Mouse (Mus musculus) CH12F3 (cell line): ENCODE data around the gene Il13.

Source experiments
- in situ Hi-C: fragments of 300-500 bp; cut with MboI; formaldehyde crosslinking; loops from 2 replicates; pipeline ENCODE4 v1.14.3; 2020; ENCODE audit warnings: low sequenced_read_pairs

The Il13 gene

GRCm38 (mm10) chr11:53634556-53634955 lies at the start of gene Il13:
TSS of gene Il13 (minus strand) at chr11:53634702.
- in situ Hi-C loops: no loop called here

GRCm38 (mm10) chr11:53682994-53683530 lies 48.6 kb upstream of the Il13 start:
- in situ Hi-C loops: no loop called here

DNA sequence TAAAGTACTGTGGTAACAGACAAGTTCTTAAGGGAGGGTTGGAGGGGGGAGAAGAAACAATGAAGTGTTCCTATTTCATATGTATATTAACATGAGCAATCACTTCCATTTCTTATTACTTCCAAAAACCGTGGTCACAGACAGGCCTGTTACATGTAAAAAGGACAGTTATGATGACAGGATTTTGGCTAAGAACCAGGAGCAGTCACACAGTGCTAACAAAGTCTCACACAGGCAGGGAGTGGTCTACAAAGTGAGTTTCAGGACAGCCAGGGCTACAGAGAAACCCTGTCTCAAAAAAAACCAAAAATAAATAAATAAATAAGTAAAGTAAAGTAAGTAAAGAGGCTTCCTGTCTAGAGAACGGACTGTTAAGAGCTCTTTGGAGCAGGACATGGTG lies 47.7 kb upstream of the Il13 start:
- in situ Hi-C loops: no loop called here

DNA sequence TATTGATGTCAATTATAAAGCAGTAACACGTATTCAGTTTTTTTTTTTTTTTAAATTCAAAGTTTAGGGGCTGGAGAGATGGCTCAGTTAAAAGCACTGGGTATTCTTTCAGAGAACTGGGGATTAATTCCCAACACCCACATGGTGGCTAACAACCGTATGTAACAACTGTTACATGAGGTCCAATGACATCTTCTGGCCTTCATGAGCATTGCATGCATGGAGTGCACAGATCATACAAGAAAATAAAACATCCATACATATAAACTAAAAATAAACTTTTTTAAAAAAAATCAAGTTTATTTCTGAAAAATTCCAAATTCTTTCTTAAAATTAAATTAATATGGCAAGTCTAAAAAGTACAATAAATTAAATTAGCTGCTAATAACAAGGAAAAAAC lies 47.2 kb upstream of the Il13 start:
- in situ Hi-C loops: no loop called here

DNA sequence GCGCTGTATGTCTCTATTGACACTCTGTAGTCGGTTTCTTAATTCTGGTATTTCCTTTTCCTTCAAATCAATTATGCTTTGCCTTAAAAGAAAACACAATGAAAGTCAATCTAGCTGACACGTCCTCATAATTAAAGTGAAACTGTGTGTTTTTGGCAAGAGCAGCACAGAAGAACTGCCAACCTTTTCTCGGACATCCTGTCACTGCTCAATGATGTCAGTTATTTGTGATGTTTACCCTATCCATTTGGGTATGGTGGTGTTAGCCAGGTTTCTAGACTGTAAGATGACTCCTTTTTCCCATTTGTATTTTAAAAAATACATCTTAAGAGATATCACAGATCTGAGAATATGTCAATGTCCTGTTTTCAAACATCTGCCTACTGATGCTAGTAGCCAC lies 45.6 kb upstream of the Il13 start:
- in situ Hi-C loops: no loop called here

GRCm38 (mm10) chr11:53671414-53671813 lies 36.9 kb upstream of the Il13 start:
- in situ Hi-C loops: no loop called here

- in situ Hi-C loops: no loop called here
Observed at GRCm38 (mm10) chr11:53664091-53664490, 29.6 kb upstream of the Il13 start.

- in situ Hi-C loops: no loop called here
Observed at GRCm38 (mm10) chr11:53662794-53663674, 28.5 kb upstream of the Il13 start.

- in situ Hi-C loops: no loop called here
Observed at GRCm38 (mm10) chr11:53657828-53658227, 23.3 kb upstream of the Il13 start.

- in situ Hi-C loops: no loop called here
Observed at GRCm38 (mm10) chr11:53657381-53657780, 22.9 kb upstream of the Il13 start.

DNA sequence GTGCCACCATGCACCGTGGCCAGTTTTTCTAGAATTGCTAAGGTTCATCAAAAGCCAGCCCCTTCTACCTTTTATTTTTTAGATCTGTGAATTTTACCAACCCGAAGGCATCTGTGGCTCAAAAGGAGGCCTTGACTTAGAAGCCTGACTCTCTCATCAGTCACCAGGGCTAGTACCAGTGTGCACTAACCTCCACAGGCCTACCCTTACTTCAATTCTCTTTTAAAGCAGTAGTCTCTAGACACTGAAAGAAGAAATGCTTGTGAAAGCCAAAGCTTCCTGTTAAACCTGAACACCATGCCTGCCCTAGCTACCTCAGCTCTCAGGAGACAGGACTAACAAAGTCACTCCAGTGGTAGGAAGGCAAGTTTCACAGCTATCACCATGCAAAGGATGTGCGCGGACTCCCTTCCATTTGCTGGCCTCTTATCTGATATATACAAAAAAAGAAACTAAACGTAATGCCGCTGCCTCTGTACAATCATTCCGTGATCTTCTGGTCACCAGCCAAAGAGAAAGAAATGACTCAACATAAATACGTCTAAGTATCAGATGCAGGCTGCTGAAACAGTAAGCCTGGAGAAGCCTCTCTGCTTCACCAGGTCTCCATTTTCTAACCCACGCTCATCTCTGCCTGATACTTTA lies 22.2 kb upstream of the Il13 start:
- in situ Hi-C loops: no loop called here

GRCm38 (mm10) chr11:53655043-53655442 lies 20.5 kb upstream of the Il13 start:
- in situ Hi-C loops: no loop called here

GRCm38 (mm10) chr11:53652427-53652826 lies 17.9 kb upstream of the Il13 start:
- in situ Hi-C loops: no loop called here

DNA sequence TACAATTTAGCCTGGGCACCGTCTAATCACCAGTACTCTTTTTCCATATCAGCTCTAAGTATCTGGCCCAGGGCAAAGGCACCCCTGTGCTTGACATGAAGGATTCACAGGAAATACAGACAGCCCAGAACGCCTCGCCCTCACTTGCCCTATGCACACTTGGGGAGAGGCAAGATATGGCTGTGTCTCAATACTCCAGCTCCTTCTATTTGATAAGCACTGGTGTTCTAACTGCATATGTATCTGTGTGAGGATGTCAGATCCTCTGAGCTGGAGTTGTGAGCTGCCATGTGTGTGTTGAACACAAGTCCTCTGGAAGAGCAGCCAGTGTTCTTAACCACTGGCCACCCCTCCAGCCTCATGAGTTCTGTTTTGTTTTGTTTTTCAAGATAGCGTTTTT lies 16.9 kb upstream of the Il13 start:
- in situ Hi-C loops: no loop called here

GRCm38 (mm10) chr11:53644017-53644416 lies 9.5 kb upstream of the Il13 start:
- in situ Hi-C loops: no loop called here

GRCm38 (mm10) chr11:53642744-53643279 lies 8.3 kb upstream of the Il13 start:
- in situ Hi-C loops: no loop called here

GRCm38 (mm10) chr11:53637803-53638260 lies 3.3 kb upstream of the Il13 start:
- in situ Hi-C loops: no loop called here

DNA sequence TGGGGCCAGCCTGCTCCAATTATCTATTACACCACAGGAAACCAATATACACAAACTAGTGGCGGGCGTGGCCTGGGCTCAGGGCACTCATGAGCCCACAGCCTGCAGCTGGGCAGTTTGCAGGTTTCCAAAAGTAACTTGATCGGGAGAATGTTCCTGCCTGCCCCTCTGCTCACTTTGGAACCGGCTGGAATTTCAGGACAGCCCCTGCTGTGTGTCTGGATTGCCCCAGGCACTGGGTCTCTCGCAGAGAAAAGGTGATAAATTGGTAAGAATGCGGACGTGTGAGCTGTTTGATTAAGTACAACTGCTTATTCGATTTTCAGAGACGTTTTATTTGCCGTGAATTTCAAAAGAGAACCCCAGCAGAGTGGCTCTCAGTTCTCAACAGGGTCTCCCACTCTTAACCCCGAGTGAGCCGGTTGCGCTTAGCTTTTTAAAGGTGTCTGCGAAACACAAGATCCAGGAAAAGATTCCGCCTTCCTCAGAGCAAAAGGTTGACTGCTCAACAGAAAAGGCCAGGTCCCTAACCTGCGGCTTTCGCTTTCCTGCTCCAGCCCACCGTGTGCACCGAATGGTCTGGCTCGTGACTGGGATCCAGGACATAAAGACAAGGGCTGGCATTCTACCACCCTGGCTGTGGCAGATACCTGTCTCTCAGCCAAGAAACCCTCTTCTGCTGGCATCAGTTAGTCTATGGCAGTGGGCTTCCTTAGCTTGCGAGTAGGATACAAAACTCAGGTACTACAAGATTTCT lies 2.7 kb upstream of the Il13 start:
- in situ Hi-C loops: no loop called here

GRCm38 (mm10) chr11:53636183-53636646 lies 1.7 kb upstream of the Il13 start:
- in situ Hi-C loops: no loop called here

- in situ Hi-C loops: no loop called here
Observed at GRCm38 (mm10) chr11:53635590-53636182, 1.2 kb upstream of the Il13 start.
